Mouse (Mus musculus) embryonic facial prominence, embryonic 14.5 days (tissue): ENCODE results near the gene Cacna1h. TPM values are rescaled to one million over a fixed set of nuclear protein-coding genes. Genes with fewer than 3 reads are reported as not detected.

Experiments used
- ATAC-seq: fragments of 200-750 bp; cut with Nextera tagmentation; 2 replicates; pipeline ENCODE4 v1.8.0; 2017; ENCODE audit warnings: low read depth, moderate number of reproducible peaks, moderate TSS enrichment
- DNase-seq: peaks from one replicate; pipeline ENCODE4 v3.0.0-alpha.2; 2015; ENCODE audit warnings: low spot score
- H3K27ac ChIP-seq: fragments of 300-500 bp; sonication (generic); replicated peaks from 2 replicates; pipeline ENCODE4 v1.5.1; 2014; ENCODE audit warnings: low read depth, mild to moderate bottlenecking, low read length, moderate library complexity
- H3K27me3 ChIP-seq: fragments of 300-500 bp; sonication (generic); replicated peaks from 2 replicates; pipeline ENCODE4 v1.6.1; 2014; ENCODE audit warnings: low read length; ENCODE audit not compliant: control insufficient read depth, insufficient read depth
- H3K36me3 ChIP-seq: fragments of 300-500 bp; sonication (generic); 2 replicates; pipeline ENCODE4 v1.6.1; 2014; ENCODE audit warnings: low read length, mixed read lengths; ENCODE audit not compliant: control insufficient read depth, insufficient read depth
- H3K4me1 ChIP-seq: fragments of 300-500 bp; sonication (generic); 2 replicates; pipeline ENCODE4 v1.6.1; 2014; ENCODE audit warnings: antibody characterized with exemption, low read length; ENCODE audit not compliant: control insufficient read depth, insufficient read depth
- H3K4me2 ChIP-seq: fragments of 300-500 bp; sonication (generic); 2 replicates; pipeline ENCODE4 v1.6.1; 2014; ENCODE audit warnings: low read depth, mild to moderate bottlenecking, low read length, moderate library complexity, mixed read lengths
- H3K4me3 ChIP-seq: fragments of 300-500 bp; sonication (generic); 2 replicates; pipeline ENCODE4 v1.5.1; 2014; ENCODE audit warnings: low read depth, mild to moderate bottlenecking, low read length
- H3K9ac ChIP-seq: fragments of 300-500 bp; sonication (generic); 2 replicates; pipeline ENCODE4 v1.6.1; 2014; ENCODE audit warnings: low read depth, mild to moderate bottlenecking, low read length, moderate library complexity, mixed read lengths
- H3K9me3 ChIP-seq: fragments of 300-500 bp; sonication (generic); 2 replicates; pipeline ENCODE4 v1.6.1; 2016; ENCODE audit warnings: low read length; ENCODE audit not compliant: control insufficient read depth
- WGBS: fragments of 180-500 bp; shearing (Covaris S2); extraction: QIAGEN DNeasy Blood & Tissue Kit; methylation state at CpG from one replicate; pipeline ENCODE4 v1.1.7; 2014; 5-methylcytosine and 5-hydroxymethylcytosine counted together
- polyA plus RNA-seq: library from polyadenylated mRNA; unstranded; fragments of >200 nt; fragmentation: Nextera tagmentation; extraction: Ambion mirVana; gene quantifications from 2 replicates; pipeline ENCODE4 v1.2.1, GENCODE M21; 2014

Gene Cacna1h
- polyA plus RNA-seq, 1 experiment from 2014 or later = 5.2 TPM

- DNase-seq = peak; percentile 64
- Histone ChIP-seq H3K36me3 (no peaks in the 10 kb centered on the region), H3K9ac (no peak overlapping the region), H3K9me3 (no peaks in the 10 kb centered on the region), H3K27me3 (peaks cover 7% of the 10 kb centered on the region; the same call in 1 of the 2 replicates), H3K4me2 (no peak overlapping the region), H3K4me3 (no peak overlapping the region), H3K4me1 (0 out of 2 replicates have a peak, but pooled peaks cover 4% of the 10 kb centered on the region), H3K27ac (no peak overlapping the region)
- ATAC-seq = peak; percentile 42; the same call in 1 of the 2 replicates
- 22% methylated on average over 7 of the region's 8 CpGs for WGBS
These were observed 36.2 kb upstream of the Cacna1h start for GRCm38 (mm10) chr17:25469798-25470197.

DNA sequence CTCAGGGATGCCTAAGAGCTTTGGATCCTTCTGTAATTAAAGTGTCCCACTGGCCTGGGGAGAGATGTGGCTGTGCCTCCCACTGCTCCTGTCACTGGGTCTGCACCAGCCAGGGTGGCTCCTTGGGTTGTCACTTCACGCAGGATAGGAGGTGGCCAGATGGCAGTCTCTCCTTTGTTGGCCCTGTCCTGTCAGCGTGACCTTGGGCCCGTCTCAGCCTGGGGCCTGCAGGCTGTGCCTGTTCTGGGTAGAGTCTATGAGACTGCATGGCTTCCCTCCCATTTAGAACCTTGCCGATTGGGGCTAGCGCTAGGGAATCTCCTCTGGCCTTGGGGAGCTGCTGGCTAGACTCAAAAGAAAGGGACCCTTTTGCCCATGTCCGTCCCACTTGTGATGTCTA lies 34.7 kb upstream of the Cacna1h start:
- WGBS = 67% methylated on average over 6 of the region's 6 CpGs
- ATAC-seq (no peak), DNase-seq (no peak)
- H3K9ac ChIP-seq = no peak overlapping the region
- H3K4me3 ChIP-seq = no peak overlapping the region
- H3K27ac ChIP-seq = no peak overlapping the region
- no peaks in the 10 kb centered on the region for H3K4me1 ChIP-seq
- H3K27me3 ChIP-seq = peaks cover 7% of the 10 kb centered on the region; the same call in 1 of the 2 replicates
- no peaks in the 10 kb centered on the region for H3K9me3 ChIP-seq
- no peak overlapping the region for H3K4me2 ChIP-seq
- H3K36me3 ChIP-seq = no peaks in the 10 kb centered on the region

GRCm38 (mm10) chr17:25467781-25468180 lies 34.2 kb upstream of the Cacna1h start:
- WGBS = 86% methylated on average over 6 of the region's 6 CpGs
- no peaks in the 10 kb centered on the region for H3K9me3 ChIP-seq
- no peak for DNase-seq

GRCm38 (mm10) chr17:25466257-25466656 lies 32.7 kb upstream of the Cacna1h start:
- Histone ChIP-seq H3K27ac (no peak overlapping the region), H3K27me3 (no peaks in the 10 kb centered on the region), H3K4me3 (no peak overlapping the region), H3K36me3 (no peaks in the 10 kb centered on the region), H3K9ac (no peak overlapping the region), H3K4me1 (0 out of 2 replicates have a peak, but pooled peaks cover 10% of the 10 kb centered on the region), H3K4me2 (no peak overlapping the region), H3K9me3 (no peaks in the 10 kb centered on the region)
- WGBS = 77% methylated on average over 2 of the region's 2 CpGs
- no peak for DNase-seq
- no peak for ATAC-seq

More at GRCm38 (mm10) chr17:25467781-25468180, 34.2 kb upstream of the Cacna1h start:
- Histone ChIP-seq H3K9ac (no peak overlapping the region), H3K4me3 (no peak overlapping the region), H3K4me1 (0 out of 2 replicates have a peak, but pooled peaks cover 2% of the 10 kb centered on the region), H3K4me2 (no peak overlapping the region), H3K36me3 (no peaks in the 10 kb centered on the region), H3K27me3 (peaks cover 3% of the 10 kb centered on the region; the same call in 1 of the 2 replicates), H3K27ac (no peak overlapping the region)
- ATAC-seq = no peak

- Histone ChIP-seq H3K9me3 (no peaks in the 10 kb centered on the region), H3K36me3 (no peaks in the 10 kb centered on the region), H3K4me2 (no peak overlapping the region), H3K27me3 (no peaks in the 10 kb centered on the region), H3K4me3 (no peak overlapping the region), H3K4me1 (0 out of 2 replicates have a peak, but pooled peaks cover 10% of the 10 kb centered on the region), H3K27ac (no peak overlapping the region), H3K9ac (no peak overlapping the region)
- DNase-seq = no peak
- 78% methylated on average over 4 of the region's 4 CpGs for WGBS
- ATAC-seq = no peak
These were observed 30.5 kb upstream of the Cacna1h start for GRCm38 (mm10) chr17:25464091-25464490.

DNA sequence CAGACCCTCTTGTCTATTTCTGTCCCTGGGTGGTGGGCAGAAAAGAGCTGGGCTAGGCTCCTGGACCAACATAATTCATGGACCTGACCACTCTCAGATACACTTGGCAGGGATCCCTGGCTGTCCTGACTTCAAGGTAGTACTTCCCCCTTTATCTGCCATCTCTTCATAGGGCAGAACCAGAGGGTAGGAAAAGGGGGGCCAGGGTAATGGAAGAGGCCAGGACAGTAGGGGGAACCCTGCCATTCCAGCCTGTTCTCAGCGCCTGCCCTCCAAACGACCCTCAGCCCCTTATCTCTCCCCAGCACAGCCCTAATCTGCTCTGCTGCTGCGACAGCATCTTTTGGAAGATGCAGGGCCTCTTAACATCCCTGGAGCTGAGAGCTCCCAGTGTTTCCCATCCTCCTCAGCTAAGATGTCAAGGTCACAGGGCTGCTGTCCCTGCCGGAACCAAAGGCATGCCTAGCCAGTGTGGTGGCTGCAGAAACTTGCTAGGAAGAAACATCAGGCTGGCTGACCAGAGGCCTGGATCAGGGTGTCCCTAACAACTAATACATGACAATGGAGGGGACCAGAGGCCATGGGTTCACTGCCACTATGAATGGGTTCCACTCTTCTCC lies 29.9 kb upstream of the Cacna1h start:
- H3K9ac ChIP-seq = no peak overlapping the region
- H3K27ac ChIP-seq = no peak overlapping the region
- H3K27me3 ChIP-seq = no peaks in the 10 kb centered on the region
- no peaks in the 10 kb centered on the region for H3K9me3 ChIP-seq
- 0 out of 2 replicates have a peak, but pooled peaks cover 10% of the 10 kb centered on the region for H3K4me1 ChIP-seq
- no peaks in the 10 kb centered on the region for H3K36me3 ChIP-seq
- ATAC-seq (no peak), DNase-seq (no peak)
- no peak overlapping the region for H3K4me2 ChIP-seq
- H3K4me3 ChIP-seq = no peak overlapping the region
- WGBS = 47% methylated on average over 4 of the region's 4 CpGs

DNA sequence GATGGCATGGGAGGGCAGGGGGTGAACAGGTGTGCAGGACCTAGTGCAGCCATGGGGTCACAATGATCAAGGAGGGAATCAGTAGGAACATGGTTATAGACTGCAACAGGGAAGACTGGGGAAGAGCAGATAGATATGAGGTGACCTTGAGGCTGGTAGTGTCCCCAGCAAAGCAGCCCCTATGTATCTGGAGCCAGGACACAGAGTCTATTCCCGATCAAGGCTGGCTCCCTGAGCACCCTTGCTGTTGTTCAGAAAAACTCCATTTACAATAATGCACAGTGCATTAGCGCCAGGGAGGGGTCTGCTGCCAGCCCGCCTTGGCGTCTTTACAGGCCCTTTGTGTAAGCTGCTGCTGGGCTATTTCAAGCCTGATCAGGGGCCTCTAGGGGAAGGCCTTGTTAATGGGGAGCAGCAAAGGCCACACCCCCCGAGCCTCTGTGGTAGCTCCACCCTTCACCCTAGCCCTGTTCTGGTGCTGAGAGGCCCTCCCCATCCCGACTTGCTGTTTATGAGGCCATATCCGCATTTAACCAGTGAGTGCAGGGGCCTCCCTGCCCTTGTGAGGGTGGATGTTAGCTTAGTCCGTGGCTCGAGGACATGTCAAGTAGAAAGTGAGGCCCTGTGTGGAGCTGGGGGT lies 28.8 kb upstream of the Cacna1h start:
- no peaks in the 10 kb centered on the region for H3K9me3 ChIP-seq
- H3K27ac ChIP-seq = no peak overlapping the region
- no peak overlapping the region for H3K4me3 ChIP-seq
- peak; percentile 72 for DNase-seq
- 0 out of 2 replicates have a peak overlapping the region, but pooled peaks have one; percentile 0 for H3K9ac ChIP-seq
- H3K27me3 ChIP-seq = no peaks in the 10 kb centered on the region
- WGBS = 33% methylated on average over 9 of the region's 9 CpGs
- peak; percentile 55; the same call in 1 of the 2 replicates for ATAC-seq
- no peak overlapping the region for H3K4me2 ChIP-seq
- H3K36me3 ChIP-seq = no peaks in the 10 kb centered on the region
- 0 out of 2 replicates have a peak, but pooled peaks cover 10% of the 10 kb centered on the region for H3K4me1 ChIP-seq

- no peaks in the 10 kb centered on the region for H3K9me3 ChIP-seq
- DNase-seq (no peak), ATAC-seq (no peak)
- no peak overlapping the region for H3K4me2 ChIP-seq
- WGBS = 56% methylated on average over 8 of the region's 8 CpGs
- no peaks in the 10 kb centered on the region for H3K36me3 ChIP-seq
- H3K9ac ChIP-seq = no peak overlapping the region
- H3K4me1 ChIP-seq = no peaks in the 10 kb centered on the region
- H3K27me3 ChIP-seq = no peaks in the 10 kb centered on the region
- no peak overlapping the region for H3K27ac ChIP-seq
- H3K4me3 ChIP-seq = no peak overlapping the region
These were observed 23.0 kb upstream of the Cacna1h start for GRCm38 (mm10) chr17:25456540-25456939.
